In the genomic region with DNA sequence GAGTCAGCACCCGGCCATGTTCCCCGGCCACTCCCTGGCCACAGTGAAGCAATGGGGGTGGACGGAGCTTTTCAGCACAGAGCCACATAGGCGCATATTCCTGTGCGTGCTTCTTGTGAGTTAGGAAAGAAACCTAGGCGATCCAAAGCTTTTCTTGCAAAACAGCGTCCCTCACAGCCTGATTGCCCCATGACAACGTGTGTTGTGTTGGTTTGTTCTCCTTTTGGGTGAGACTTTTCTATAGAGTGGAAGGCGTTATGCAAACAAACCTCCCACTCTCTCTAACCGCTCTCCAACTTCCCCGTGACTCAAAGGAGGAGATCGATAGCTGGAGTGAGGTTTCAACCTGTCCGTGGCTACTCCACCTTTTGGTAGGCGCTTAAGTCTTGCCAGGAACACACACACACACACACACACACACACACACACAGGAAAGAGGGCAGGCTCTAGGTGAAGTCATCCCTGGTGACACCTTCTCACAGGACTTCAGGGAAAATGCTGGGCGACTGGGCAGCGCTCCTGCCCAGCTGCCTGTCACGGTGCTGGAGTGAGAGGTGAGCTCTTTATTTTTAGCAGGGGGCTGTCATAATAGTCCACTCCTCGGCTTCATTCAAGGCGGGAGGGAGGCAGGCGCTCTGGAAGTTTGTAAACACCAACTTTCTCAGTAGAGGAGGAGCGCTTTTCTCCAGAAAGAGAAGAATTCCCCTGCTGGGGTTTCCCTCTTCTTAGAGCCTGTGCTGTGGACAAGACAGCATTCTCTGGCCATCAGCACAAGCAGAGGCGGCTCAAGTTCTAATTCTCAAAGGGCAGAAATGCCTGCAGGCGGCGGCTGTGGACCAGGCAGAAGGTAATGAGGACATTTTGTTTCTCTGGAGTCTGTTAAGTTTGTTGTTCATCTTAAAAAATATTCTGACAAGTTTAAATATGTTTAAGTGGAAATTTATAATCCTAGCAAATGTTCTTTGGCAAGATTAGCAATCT, we compare ENCODE assay signal across 8 mouse cellular contexts. TPM values are rescaled to one million over a fixed set of nuclear protein-coding genes. Genes with fewer than 3 reads are reported as not detected.
DNase-seq lines count a peak whose midpoint lies in the region; ATAC-seq and TF ChIP-seq lines count a peak whose summit lies in the region.

No protein-coding gene starts in this region.

- H3K9me3 ChIP-seq in midbrain, embryonic 13.5 days: no peaks in the 10 kb centered on the region
- H3K9me3 ChIP-seq in midbrain, embryonic 14.5 days (ENCODE audit: control insufficient read depth, low read length): no peaks in the 10 kb centered on the region
- H3K9me3 ChIP-seq in embryonic facial prominence, embryonic 14.5 days (ENCODE audit: control insufficient read depth, low read length): no peaks in the 10 kb centered on the region
- H3K9me3 ChIP-seq in hindbrain, embryonic 16.5 days (ENCODE audit: control insufficient read depth, low read length): no peaks in the 10 kb centered on the region
- no peaks in the 10 kb centered on the region for H3K9me3 ChIP-seq in liver, postnatal 0 days (ENCODE audit: low read length)

- no peak for DNase-seq in midbrain, embryonic 14.5 days
- DNase-seq in embryonic facial prominence, embryonic 14.5 days (ENCODE audit: low spot score): peak; percentile 31
- DNase-seq in liver, postnatal 0 days: peak; percentile 73
- no peak for DNase-seq in layer of hippocampus, adult 11-12 months (ENCODE audit: low spot score)
- DNase-seq in cerebellum, adult 8-10 months: no peak
- no peak for DNase-seq in layer of hippocampus, postnatal 25 days (ENCODE audit: extremely low spot score in 1 of 2, low spot score in 1 of 2)

- H3K4me1 ChIP-seq in midbrain, embryonic 13.5 days (replicated peaks): peaks cover 10% of the 10 kb centered on the region; the same call in 1 of the 2 replicates
- no peaks in the 10 kb centered on the region for H3K4me1 ChIP-seq in midbrain, embryonic 14.5 days (ENCODE audit: control insufficient read depth, insufficient read depth, low read length)
- 0 out of 2 replicates have a peak, but pooled peaks cover 7% of the 10 kb centered on the region for H3K4me1 ChIP-seq in embryonic facial prominence, embryonic 14.5 days (ENCODE audit: control insufficient read depth, insufficient read depth, low read length)
- H3K4me1 ChIP-seq in hindbrain, embryonic 16.5 days (ENCODE audit: control insufficient read depth, insufficient read depth, low read depth, low read length): 0 out of 2 replicates have a peak, but pooled peaks cover 3% of the 10 kb centered on the region
- peaks cover 14% of the 10 kb centered on the region for H3K4me1 ChIP-seq in liver, postnatal 0 days (ENCODE audit: insufficient read depth)

- H3K27me3 ChIP-seq in midbrain, embryonic 13.5 days: no peaks in the 10 kb centered on the region
- H3K27me3 ChIP-seq in midbrain, embryonic 14.5 days (ENCODE audit: control insufficient read depth, insufficient read depth, low read length): no peaks in the 10 kb centered on the region
- H3K27me3 ChIP-seq in embryonic facial prominence, embryonic 14.5 days (replicated peaks; ENCODE audit: control insufficient read depth, insufficient read depth, low read length): no peaks in the 10 kb centered on the region
- H3K27me3 ChIP-seq in hindbrain, embryonic 16.5 days (replicated peaks; ENCODE audit: control insufficient read depth, insufficient read depth, low read length): no peaks in the 10 kb centered on the region
- no peaks in the 10 kb centered on the region for H3K27me3 ChIP-seq in liver, postnatal 0 days (ENCODE audit: insufficient read depth, low read length)

- WGBS in midbrain, embryonic 13.5 days: 42% methylated on average over 24 of the region's 24 CpGs
- 39% methylated on average over 24 of the region's 24 CpGs for WGBS in midbrain, embryonic 14.5 days
- WGBS in embryonic facial prominence, embryonic 14.5 days: 28% methylated on average over 24 of the region's 24 CpGs
- WGBS in hindbrain, embryonic 16.5 days: 36% methylated on average over 24 of the region's 24 CpGs
- 35% methylated on average over 24 of the region's 24 CpGs for WGBS in liver, postnatal 0 days (ENCODE audit: insufficient replicate concordance)

- no peak overlapping the region for H3K27ac ChIP-seq in midbrain, embryonic 13.5 days
- no peak overlapping the region for H3K27ac ChIP-seq in midbrain, embryonic 14.5 days (replicated peaks; ENCODE audit: low read depth, low read length)
- no peak overlapping the region for H3K27ac ChIP-seq in embryonic facial prominence, embryonic 14.5 days (replicated peaks; ENCODE audit: low read depth, low read length)
- H3K27ac ChIP-seq in hindbrain, embryonic 16.5 days (ENCODE audit: low read depth, low read length): no peak overlapping the region
- peak overlapping the region; percentile 95 for H3K27ac ChIP-seq in liver, postnatal 0 days (ENCODE audit: low read depth)

- no peak overlapping the region for H3K4me3 ChIP-seq in midbrain, embryonic 13.5 days (replicated peaks)
- H3K4me3 ChIP-seq in midbrain, embryonic 14.5 days (replicated peaks; ENCODE audit: low read depth, low read length): no peak overlapping the region
- 0 out of 2 replicates have a peak overlapping the region, but pooled peaks have one; percentile 10 for H3K4me3 ChIP-seq in embryonic facial prominence, embryonic 14.5 days (ENCODE audit: low read depth, low read length)
- no peak overlapping the region for H3K4me3 ChIP-seq in hindbrain, embryonic 16.5 days (ENCODE audit: low read length)
- peak overlapping the region; percentile 45 for H3K4me3 ChIP-seq in liver, postnatal 0 days (ENCODE audit: low read depth, low read length)

- ATAC-seq in midbrain, embryonic 13.5 days: peak; percentile 45; the same call in 1 of the 2 replicates
- ATAC-seq in midbrain, embryonic 14.5 days (ENCODE audit: low FRiP score, low TSS enrichment): no peak
- ATAC-seq in embryonic facial prominence, embryonic 14.5 days (ENCODE audit: low read depth): peak; percentile 44; the same call in 1 of the 2 replicates
- 0 out of 2 replicates have a peak, but pooled peaks have one; percentile 9 for ATAC-seq in hindbrain, embryonic 16.5 days
- peak; percentile 85 for ATAC-seq in liver, postnatal 0 days

- H3K9ac ChIP-seq in midbrain, embryonic 13.5 days (replicated peaks): no peak overlapping the region
- no peak overlapping the region for H3K9ac ChIP-seq in midbrain, embryonic 14.5 days (replicated peaks; ENCODE audit: low read length)
- no peak overlapping the region for H3K9ac ChIP-seq in embryonic facial prominence, embryonic 14.5 days (ENCODE audit: low read depth, low read length)
- H3K9ac ChIP-seq in hindbrain, embryonic 16.5 days (ENCODE audit: low read depth, low read length): no peak overlapping the region
- H3K9ac ChIP-seq in liver, postnatal 0 days (replicated peaks): peak overlapping the region; percentile 58

- H3K36me3 ChIP-seq in midbrain, embryonic 13.5 days: no peaks in the 10 kb centered on the region
- no peaks in the 10 kb centered on the region for H3K36me3 ChIP-seq in midbrain, embryonic 14.5 days (ENCODE audit: control insufficient read depth, insufficient read depth, low read length)
- H3K36me3 ChIP-seq in embryonic facial prominence, embryonic 14.5 days (ENCODE audit: control insufficient read depth, insufficient read depth, low read length): no peaks in the 10 kb centered on the region
- no peaks in the 10 kb centered on the region for H3K36me3 ChIP-seq in hindbrain, embryonic 16.5 days (ENCODE audit: control insufficient read depth, insufficient read depth, low read length)
- H3K36me3 ChIP-seq in liver, postnatal 0 days (replicated peaks; ENCODE audit: insufficient read depth, low read length): no peaks in the 10 kb centered on the region

- no peak overlapping the region for H3K4me2 ChIP-seq in midbrain, embryonic 13.5 days (replicated peaks)
- no peak overlapping the region for H3K4me2 ChIP-seq in midbrain, embryonic 14.5 days (ENCODE audit: low read length)
- peak overlapping the region; percentile 44 for H3K4me2 ChIP-seq in embryonic facial prominence, embryonic 14.5 days (ENCODE audit: low read depth, low read length)
- peak overlapping the region; percentile 15; the same call in 1 of the 2 replicates for H3K4me2 ChIP-seq in hindbrain, embryonic 16.5 days (ENCODE audit: low read length)
- H3K4me2 ChIP-seq in liver, postnatal 0 days (ENCODE audit: low read depth, low read length): peak overlapping the region; percentile 53

- peak; percentile 35; the same call in 1 of the 2 replicates for TF ChIP-seq CTCF in liver, postnatal 0 days (IDR thresholded peaks at IDR 0.05; ENCODE audit: low read depth)

- peak; percentile 82; the same call in 1 of the 2 replicates for TF ChIP-seq EP300 in liver, postnatal 0 days (IDR thresholded peaks at IDR 0.05; ENCODE audit: low read depth)

RNA-seq across cellular contexts. Expression of a gene that starts 43.5 kb away (rescaled TPM):
- 29.9 and 35.4 TPM in 2 replicates for polyA plus RNA-seq in midbrain, embryonic 13.5 days (2015; fragmentation: Nextera tagmentation; extraction: Ambion mirVana)
- polyA plus RNA-seq in midbrain, embryonic 14.5 days (2014; fragmentation: Nextera tagmentation; extraction: Ambion mirVana): 30.2 and 37.0 TPM in 2 replicates
- 29.9 and 30.5 TPM in 2 replicates for polyA plus RNA-seq in embryonic facial prominence, embryonic 14.5 days (2014; fragmentation: Nextera tagmentation; extraction: Ambion mirVana)
- polyA plus RNA-seq in hindbrain, embryonic 16.5 days (2015; fragmentation: Nextera tagmentation; extraction: Ambion mirVana): 26.8 and 31.1 TPM in 2 replicates
- polyA plus RNA-seq in liver, postnatal 0 days (2015; fragmentation: Nextera tagmentation; extraction: Ambion mirVana): 9.8 and 13.4 TPM in 2 replicates
- 10 to 100 TPM; 40.4 to 40.5 TPM for total RNA-seq in layer of hippocampus, postnatal 25 days (2021)

Comparison
In these comparisons a context has a peak if more than half of its experiments do, and no peak if none do; other contexts are left out.
1. H3K4me2 ChIP-seq: peak in embryonic facial prominence, embryonic 14.5 days (single experiment), hindbrain, embryonic 16.5 days (single experiment) and liver, postnatal 0 days (single experiment); none in midbrain, embryonic 13.5 days (single experiment) and midbrain, embryonic 14.5 days (single experiment).
2. H3K4me3 ChIP-seq: peak in embryonic facial prominence, embryonic 14.5 days (single experiment) and liver, postnatal 0 days (single experiment); none in midbrain, embryonic 13.5 days (single experiment), midbrain, embryonic 14.5 days (single experiment) and hindbrain, embryonic 16.5 days (single experiment).
3. DNase-seq: peak in embryonic facial prominence, embryonic 14.5 days (single experiment) and liver, postnatal 0 days (single experiment); none in midbrain, embryonic 14.5 days (single experiment), layer of hippocampus, adult 11-12 months (single experiment), cerebellum, adult 8-10 months (single experiment) and layer of hippocampus, postnatal 25 days (0 of 2).